Mouse (Mus musculus) gastrocnemius, postnatal 14 days (tissue): ENCODE data around the gene Ntrk3. TPM values are rescaled to one million over a fixed set of nuclear protein-coding genes. Genes with fewer than 3 reads are reported as not detected.

Experiments
- DNase-seq: peaks from one replicate; pipeline ENCODE4 v3.0.0; 2021; ENCODE audit warnings: mixed read lengths
- intact Hi-C: fragments of 180-260 bp; cut with DNase I; formaldehyde crosslinking; loops from one replicate; pipeline ENCODE4 v1.15.1; 2025; ENCODE audit warnings: low total_unique reads
- total RNA-seq, 2 experiments: library from RNA; stranded (reverse); gene quantifications; 2 replicates each; pipeline ENCODE4 v1.2.3; 2021

Gene Ntrk3
- total RNA-seq, 2 experiments from 2014 or later = 3.1 to 3.5 TPM

GRCm38 (mm10) chr7:78478881-78479280 lies 258.9 kb downstream of the Ntrk3 start:
- DNase-seq = no peak
- intact Hi-C loops = no loop called here

DNA sequence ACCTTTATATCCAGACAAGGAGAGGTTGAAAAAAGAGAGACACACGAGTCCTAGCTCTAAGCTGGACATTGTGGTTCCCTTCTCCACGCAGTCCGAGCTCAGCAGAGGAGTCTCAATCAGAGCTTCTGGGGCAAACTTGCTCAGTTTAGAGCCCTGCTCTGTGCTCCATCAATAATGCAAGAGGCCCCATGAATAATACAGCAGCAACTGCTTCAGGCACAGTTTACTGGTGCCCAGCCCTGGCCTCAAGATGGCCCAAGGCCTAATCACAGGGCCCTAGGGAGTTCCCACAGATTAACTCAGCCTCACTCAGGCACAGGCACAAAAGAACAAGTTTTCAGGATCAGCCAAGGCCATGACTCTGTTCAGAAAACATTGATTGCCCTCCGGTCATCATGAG lies 266.1 kb downstream of the Ntrk3 start:
- DNase-seq = no peak
- intact Hi-C loops = no loop called here

DNA sequence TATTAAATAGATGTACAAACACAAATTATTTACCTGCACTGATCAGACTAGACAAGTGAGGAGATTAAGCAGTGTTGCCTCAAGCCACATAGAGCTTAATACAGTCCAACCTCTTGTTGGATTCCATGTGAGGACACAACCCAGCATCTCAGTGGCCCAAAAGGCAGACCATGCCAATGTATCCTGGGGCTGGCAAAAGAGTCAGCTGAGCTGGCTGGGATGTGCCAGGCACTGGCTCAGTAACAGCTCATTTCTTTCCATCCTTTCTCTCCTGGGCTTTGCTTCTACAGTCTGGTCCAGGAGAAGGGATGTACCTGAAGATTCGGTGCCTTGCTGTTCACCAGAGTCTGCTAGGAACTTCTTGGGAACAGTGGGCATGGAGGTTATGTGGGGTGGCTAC lies 266.5 kb downstream of the Ntrk3 start:
- no peak for DNase-seq
- intact Hi-C loops = no loop called here

GRCm38 (mm10) chr7:78462605-78463004 lies 275.2 kb downstream of the Ntrk3 start:
- intact Hi-C loops = no loop called here
- DNase-seq = no peak

DNA sequence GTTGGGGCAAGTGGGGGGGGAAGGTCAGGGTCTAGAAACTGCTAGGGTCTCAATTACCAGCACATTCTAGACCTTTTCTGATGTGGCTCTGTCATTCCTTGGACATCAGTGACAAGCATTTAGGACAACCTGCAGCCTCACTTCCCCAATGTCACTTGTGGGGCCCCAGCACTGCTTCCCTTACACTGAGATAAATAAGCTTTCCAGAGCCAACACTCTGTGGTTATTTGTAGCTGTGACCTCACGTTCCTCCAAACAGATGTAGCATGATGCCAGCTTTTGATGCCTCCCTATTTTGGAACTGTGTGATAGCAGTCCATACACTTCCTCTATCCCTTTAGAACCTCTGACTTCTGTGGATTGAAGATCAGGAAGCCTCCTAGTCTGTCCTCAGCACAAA lies 278.8 kb downstream of the Ntrk3 start:
- intact Hi-C loops = no loop called here
- no peak for DNase-seq

DNA sequence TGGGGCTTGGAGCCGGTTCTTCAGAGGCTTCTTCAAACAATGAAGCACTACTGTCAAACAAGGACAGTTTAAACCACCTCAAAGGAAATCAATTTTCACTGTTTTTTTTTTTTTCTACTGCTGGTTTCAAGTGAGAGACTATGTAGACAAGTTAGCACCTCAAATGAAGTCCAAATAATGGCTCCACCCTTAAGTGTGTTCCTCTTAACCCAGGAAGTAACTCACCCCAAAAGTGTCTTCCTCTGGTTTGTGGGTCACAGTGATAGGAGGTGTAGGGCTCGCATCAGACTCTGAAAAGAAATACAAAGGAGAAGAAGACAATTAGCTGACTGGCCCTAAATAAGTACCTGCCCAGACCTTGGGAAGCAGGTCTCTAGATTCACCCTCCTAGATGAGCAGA lies 286.1 kb downstream of the Ntrk3 start:
- intact Hi-C loops = no loop called here
- DNase-seq = no peak

GRCm38 (mm10) chr7:78449909-78450592 lies 287.8 kb downstream of the Ntrk3 start:
- intact Hi-C loops = no loop called here
- no peak for DNase-seq

DNA sequence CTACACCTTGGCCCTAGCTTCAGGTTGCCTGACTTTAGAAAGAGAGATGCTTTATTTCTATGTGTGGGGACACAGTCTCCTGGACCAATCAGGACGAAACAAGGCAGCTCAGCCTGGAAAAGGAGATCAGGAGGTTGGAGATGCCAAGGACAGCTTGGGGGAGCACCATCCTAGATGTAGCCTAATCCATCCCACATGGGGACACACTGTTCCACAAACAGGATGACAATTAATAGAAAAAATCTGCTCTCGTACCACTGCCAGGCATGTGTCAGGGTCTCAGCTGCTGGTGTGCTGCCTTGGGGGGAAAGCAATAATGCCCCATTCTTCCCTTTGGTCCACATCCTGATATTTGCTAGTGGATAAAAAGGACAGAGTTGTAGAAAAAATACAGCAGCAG lies 289.0 kb downstream of the Ntrk3 start:
- intact Hi-C loops = no loop called here
- no peak for DNase-seq

GRCm38 (mm10) chr7:78443373-78444036 lies 294.3 kb downstream of the Ntrk3 start:
- intact Hi-C loops = no loop called here
- DNase-seq = no peak

- intact Hi-C loops = no loop called here
- no peak for DNase-seq
Observed at GRCm38 (mm10) chr7:78441706-78442105, 296.1 kb downstream of the Ntrk3 start.

DNA sequence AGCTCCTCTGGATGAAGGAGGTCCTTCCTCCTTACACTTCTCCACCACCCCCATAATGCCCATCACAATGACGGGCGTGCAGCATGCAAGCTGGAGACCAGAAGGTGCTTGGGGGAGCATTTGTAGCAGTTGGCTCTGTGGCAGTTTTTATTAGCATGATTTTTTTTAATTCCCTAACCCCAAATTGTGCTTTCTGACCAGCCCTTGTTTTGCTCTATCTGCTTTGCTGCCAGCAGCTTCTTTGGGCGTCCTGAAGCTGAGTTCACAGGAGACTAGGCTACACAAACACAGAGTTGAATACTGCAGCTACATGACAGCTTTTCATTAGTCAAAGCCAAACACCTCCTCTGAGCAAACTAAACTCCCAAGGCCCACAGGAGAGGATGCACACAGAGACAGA lies 296.9 kb downstream of the Ntrk3 start:
- DNase-seq = no peak
- intact Hi-C loops = no loop called here

- intact Hi-C loops = no loop called here
Observed at GRCm38 (mm10) chr7:78440476-78440875, 297.3 kb downstream of the Ntrk3 start.

GRCm38 (mm10) chr7:78439361-78440120 lies 298.3 kb downstream of the Ntrk3 start:
- DNase-seq = no peak
- intact Hi-C loops = no loop called here

More at GRCm38 (mm10) chr7:78440476-78440875, 297.3 kb downstream of the Ntrk3 start:
- no peak for DNase-seq

DNA sequence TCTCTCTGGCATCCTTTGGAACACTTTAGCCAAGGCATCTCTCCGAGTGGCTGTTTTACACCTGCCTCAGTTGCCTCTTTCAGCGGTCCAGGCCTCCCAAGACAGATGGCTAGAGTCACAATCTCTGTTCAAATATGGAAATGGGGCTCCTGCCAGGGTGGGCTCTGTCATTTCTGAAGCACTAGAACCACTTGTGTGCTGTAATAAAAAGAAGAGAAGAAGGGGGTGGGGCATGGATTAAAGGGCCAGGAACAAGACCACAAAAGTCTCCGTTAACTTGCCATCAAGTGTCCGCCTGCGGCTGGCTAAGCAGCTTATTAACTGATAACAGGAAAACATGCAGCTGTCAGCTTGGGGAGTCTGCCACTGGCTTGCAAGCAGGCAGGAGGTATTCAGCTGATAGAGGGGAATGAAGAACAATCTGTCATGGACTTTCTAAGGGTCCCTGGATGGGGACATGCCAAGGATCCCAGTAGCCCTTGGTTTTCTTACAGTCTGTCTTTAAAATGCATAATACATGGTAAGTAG lies 304.1 kb downstream of the Ntrk3 start:
- intact Hi-C loops = no loop called here
- DNase-seq = no peak

DNA sequence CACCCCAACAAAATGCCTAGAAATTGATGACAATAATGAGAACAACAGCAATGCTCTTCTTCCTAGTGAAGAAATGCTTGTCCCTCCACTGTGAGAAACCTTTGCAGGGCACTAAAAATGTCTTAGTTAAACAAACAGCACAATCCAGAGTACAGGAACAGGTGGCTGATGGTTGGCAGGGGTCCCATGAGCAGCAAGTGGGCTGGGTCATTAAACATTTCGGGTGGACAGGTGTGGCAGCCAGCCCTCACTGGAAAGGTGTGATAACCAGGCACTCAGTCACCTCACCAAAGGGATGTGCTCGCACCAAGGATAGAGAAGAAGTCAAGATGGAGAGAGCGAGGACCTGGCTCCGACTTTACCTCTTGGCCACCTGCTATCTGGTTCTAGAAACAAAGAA lies 306.2 kb downstream of the Ntrk3 start:
- intact Hi-C loops = no loop called here
- DNase-seq = no peak

- intact Hi-C loops = no loop called here
- no peak for DNase-seq
Observed at GRCm38 (mm10) chr7:78412172-78412571, 325.6 kb downstream of the Ntrk3 start.

DNA sequence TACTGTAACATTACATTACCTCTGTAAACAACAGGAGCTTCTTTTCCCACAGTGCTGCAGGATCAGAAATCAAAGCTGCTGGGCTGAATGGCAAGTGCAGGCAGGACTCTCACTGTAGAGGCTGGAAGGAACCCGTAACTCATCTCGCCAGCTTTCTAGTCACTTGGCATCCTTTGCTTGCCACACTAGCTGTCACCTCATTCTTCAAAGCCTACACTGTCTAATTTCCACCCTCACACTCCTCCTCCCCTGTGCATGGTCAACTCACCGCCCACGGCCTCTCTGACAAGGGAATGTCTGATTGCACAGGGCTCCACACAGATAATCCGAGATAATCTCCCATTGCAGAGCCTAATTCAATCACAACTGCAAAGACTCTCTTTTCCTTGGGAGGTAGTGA lies 327.8 kb downstream of the Ntrk3 start:
- no peak for DNase-seq
- intact Hi-C loops = no loop called here

GRCm38 (mm10) chr7:78406641-78407291 lies 331.0 kb downstream of the Ntrk3 start:
- no peak for DNase-seq
- intact Hi-C loops = no loop called here

GRCm38 (mm10) chr7:78404481-78404880 lies 333.3 kb downstream of the Ntrk3 start:
- DNase-seq = no peak
- intact Hi-C loops = no loop called here

DNA sequence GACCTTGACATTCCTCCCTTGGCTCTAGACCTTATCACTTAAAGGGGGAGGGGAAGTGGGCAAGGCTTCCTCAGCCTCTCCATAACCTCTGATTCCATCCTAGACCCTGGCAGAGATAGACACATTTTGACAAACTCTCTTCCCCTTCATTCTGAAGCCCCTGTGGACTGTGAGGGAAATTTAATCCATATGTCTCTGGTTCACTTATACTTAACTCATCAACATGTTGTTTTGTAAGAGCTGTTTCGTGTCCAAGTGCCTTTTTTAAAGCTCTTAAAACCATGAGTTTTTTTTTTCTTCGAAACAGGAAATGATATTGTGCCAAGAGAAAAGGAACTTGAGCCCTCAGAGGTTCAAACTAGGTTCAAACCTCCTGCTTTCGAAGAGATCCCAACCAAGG lies 335.3 kb downstream of the Ntrk3 start:
- DNase-seq = no peak

More for the DNA sequence above, 335.3 kb downstream of the Ntrk3 start:
- intact Hi-C loops = no loop called here
